Mouse (Mus musculus) olfactory bulb, adult 2 months (tissue): ENCODE measurements around the gene Mast4. TPM values are rescaled to one million over a fixed set of nuclear protein-coding genes. Genes with fewer than 3 reads are reported as not detected.

Experiments used
- H3K27ac ChIP-seq: fragments of 200-500 bp; 2 replicates; pipeline ENCODE4 v1.5.1; 2012; ENCODE audit warnings: low read depth, low read length; ENCODE audit not compliant: insufficient read depth
- H3K4me1 ChIP-seq: fragments of 200-500 bp; 2 replicates; pipeline ENCODE4 v1.6.1; 2012; ENCODE audit warnings: low read length; ENCODE audit not compliant: control insufficient read depth, insufficient read depth
- H3K4me3 ChIP-seq: fragments of 200-500 bp; 2 replicates; pipeline ENCODE4 v1.5.1; 2012; ENCODE audit warnings: mild to moderate bottlenecking, low read depth, low read length, moderate library complexity; ENCODE audit not compliant: insufficient read depth
- CTCF ChIP-seq: fragments of 200-500 bp; IDR thresholded peaks from 2 replicates; pipeline ENCODE4 v1.5.1; 2012; ENCODE audit warnings: low read depth, mild to moderate bottlenecking, low read length, moderate library complexity; ENCODE audit not compliant: insufficient read depth
- POLR2A ChIP-seq: fragments of 200-500 bp; IDR thresholded peaks from 2 replicates; pipeline ENCODE4 v1.6.1; 2012; ENCODE audit warnings: mild to moderate bottlenecking, low read depth, low read length, moderate library complexity; ENCODE audit not compliant: insufficient read depth
- WGBS: fragments of 180-500 bp; shearing (Covaris S2); methylation state at CpG from one replicate; pipeline ENCODE4 v1.1.7; 2018; 5-methylcytosine and 5-hydroxymethylcytosine counted together
- polyA plus RNA-seq: library from polyadenylated mRNA; stranded (reverse); fragments of >200 nt; gene quantifications from 2 replicates; pipeline ENCODE4 v1.2.4, GENCODE M21; 2012; ENCODE audit warnings: low replicate concordance; ENCODE audit not compliant: missing spikeins, insufficient read depth, insufficient read length

Gene Mast4
- polyA plus RNA-seq, 1 experiment = not detected

DNA sequence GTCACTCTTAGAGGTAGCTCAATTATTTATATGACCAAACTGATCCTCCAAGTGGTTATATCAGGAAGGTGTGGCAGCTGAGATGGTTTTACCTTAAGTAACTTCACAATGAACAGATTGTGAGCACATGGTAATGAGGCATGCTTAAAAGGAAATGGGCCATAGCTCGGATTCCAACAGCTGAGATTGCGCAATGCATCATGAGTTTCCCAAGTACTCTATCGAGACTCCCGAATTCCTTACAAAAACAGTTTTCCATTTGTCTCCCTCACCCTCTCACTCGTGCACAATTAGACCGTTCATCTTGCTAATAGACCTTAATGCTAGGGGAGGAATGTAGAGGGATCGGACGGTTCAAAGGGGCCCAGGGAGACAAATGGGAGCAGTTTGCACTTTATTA lies 564.1 kb downstream of the Mast4 start:
- Histone ChIP-seq H3K4me3 (no peak overlapping the region), H3K27ac (no peak overlapping the region), H3K4me1 (peaks cover 7% of the 10 kb centered on the region)
- TF ChIP-seq POLR2A (no peak), CTCF (no peak)
- 76% methylated on average over 8 of the region's 8 CpGs for WGBS

DNA sequence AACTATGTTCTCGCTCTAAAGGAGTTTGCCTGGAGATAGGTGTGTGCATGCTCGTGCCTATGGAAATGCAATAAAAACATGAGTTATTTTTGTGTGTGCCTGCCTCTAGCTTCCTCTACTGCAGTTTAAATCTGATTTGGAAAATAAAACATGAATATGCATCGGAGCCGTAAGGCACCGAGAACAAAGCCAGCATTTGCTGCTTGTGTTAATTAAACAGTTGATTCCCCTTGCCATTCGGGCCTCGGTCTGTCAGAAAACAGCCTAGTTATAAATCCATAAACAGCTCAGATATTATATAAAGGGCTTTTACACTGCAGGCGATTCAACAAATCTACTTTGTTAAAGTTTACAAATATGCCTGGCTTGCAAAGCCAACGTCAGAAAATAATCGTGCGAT lies 565.8 kb downstream of the Mast4 start:
- Histone ChIP-seq H3K4me1 (peaks cover 1% of the 10 kb centered on the region; the same call in 1 of the 2 replicates), H3K4me3 (no peak overlapping the region), H3K27ac (no peak overlapping the region)
- TF ChIP-seq CTCF (no peak), POLR2A (no peak)
- WGBS = 74% methylated on average over 11 of the region's 11 CpGs

DNA sequence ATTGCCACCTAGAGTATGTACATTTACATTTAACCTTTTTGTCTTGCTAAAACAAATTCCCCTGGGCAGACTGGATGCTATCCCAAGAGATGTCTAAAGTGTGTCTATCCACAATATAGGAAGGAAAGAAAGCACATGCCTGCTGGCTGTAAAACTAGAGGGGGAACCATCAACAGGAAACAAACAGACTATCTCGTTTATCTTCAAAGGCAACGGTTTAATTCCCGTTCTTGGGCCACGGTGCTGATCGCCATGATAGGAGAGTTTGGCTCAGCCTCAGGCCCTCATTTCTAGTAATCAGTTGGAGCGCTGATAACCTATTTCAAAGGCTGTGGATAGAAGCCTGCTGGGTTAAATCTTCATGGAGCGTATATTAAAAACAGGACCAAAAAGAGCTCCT lies 567.2 kb downstream of the Mast4 start:
- WGBS = 74% methylated on average over 7 of the region's 7 CpGs
- H3K4me1 ChIP-seq = peaks cover 3% of the 10 kb centered on the region; the same call in 1 of the 2 replicates
- H3K27ac ChIP-seq = no peak overlapping the region
- TF ChIP-seq CTCF = no peak
- no peak for TF ChIP-seq POLR2A
- no peak overlapping the region for H3K4me3 ChIP-seq

DNA sequence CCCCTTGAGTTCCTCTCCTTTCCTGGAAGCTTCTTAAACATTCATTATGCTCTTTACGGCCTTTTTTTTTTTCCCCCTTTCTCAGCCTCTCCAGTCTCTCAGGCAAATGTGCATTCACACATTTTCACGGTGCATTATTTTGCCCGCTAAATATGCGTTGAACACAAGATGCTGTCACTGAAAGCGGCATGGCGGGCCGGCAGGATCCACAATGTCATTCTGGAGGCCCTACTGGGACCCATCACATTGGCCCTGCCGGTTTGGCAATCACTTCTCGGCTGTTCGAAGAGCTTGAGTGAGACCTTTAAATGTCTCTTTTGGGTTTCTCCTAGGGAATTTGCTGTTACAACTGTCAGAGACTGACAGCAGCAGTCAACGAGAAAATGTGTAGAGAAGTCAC lies 569.1 kb downstream of the Mast4 start:
- TF ChIP-seq POLR2A = no peak
- no peak for TF ChIP-seq CTCF
- no peak overlapping the region for H3K4me3 ChIP-seq
- H3K27ac ChIP-seq = no peak overlapping the region
- 74% methylated on average over 11 of the region's 11 CpGs for WGBS
- H3K4me1 ChIP-seq = peaks cover 3% of the 10 kb centered on the region; the same call in 1 of the 2 replicates

DNA sequence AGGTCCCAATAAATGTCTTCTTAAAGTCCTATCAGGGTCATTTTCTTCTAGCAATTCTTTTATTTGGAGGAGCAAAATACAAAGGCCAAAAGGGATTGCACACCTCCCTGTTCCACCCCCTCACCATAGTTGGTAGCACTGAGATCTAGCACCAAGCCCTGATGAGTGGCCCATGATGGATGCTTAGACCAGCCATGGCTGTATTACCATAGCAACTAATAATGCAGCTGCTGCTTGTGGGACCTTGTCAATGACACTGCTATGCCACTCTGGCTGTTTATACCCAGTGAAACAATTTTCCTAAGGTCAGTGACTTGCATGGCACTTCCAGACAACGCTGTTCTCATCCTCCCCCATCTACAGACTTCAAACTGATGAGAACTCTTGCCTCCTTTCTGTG lies 570.1 kb downstream of the Mast4 start:
- peaks cover 3% of the 10 kb centered on the region for H3K4me1 ChIP-seq
- H3K27ac ChIP-seq = no peak overlapping the region
- WGBS = 94% methylated on average over 1 of the region's 1 CpGs
- no peak overlapping the region for H3K4me3 ChIP-seq
- no peak for TF ChIP-seq POLR2A
- no peak for TF ChIP-seq CTCF

DNA sequence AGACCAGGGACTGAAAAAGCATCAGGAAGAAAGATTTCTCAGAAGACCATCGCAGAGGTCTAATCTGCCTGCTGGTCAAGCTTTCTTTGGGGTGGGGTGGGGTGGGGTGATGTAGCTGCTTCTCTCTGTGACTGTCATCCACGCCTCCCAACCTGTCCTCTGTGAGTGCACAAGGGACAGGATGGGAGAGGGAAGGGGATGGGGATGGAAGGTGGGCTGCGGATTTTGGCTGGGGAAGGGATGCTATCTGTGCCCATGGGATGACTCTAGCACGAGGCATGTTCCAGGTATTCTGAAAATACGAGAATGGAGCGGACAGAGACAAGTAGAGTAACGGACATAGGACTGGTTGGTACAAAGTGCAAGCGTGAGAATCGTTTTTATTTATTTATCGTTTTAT lies 572.1 kb downstream of the Mast4 start:
- Histone ChIP-seq H3K4me3 (no peak overlapping the region), H3K4me1 (peaks cover 3% of the 10 kb centered on the region), H3K27ac (no peak overlapping the region)
- WGBS = 96% methylated on average over 10 of the region's 10 CpGs
- TF ChIP-seq CTCF = no peak
- TF ChIP-seq POLR2A = no peak

DNA sequence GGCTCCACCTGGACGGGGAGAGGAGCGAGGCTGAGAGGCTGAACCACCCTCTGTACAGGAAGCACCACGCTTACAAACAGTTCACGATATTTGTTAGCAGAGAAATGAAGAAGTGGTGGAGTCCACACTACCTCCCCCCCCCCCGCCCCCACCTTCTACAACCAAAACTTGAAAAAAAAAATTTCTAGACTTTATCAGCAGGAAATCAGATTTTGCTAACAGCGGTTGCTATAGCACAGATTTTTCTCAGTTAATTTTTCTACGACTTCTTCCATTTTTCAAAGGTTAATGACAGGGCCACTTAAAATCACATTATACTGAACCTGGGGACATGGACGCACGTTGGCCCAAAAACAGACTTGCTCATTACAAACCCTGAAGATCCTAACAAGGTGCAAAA lies 572.9 kb downstream of the Mast4 start:
- Histone ChIP-seq H3K4me1 (peaks cover 3% of the 10 kb centered on the region), H3K27ac (no peak overlapping the region), H3K4me3 (no peak overlapping the region)
- WGBS = 96% methylated on average over 9 of the region's 9 CpGs
- TF ChIP-seq POLR2A (no peak), CTCF (no peak)

DNA sequence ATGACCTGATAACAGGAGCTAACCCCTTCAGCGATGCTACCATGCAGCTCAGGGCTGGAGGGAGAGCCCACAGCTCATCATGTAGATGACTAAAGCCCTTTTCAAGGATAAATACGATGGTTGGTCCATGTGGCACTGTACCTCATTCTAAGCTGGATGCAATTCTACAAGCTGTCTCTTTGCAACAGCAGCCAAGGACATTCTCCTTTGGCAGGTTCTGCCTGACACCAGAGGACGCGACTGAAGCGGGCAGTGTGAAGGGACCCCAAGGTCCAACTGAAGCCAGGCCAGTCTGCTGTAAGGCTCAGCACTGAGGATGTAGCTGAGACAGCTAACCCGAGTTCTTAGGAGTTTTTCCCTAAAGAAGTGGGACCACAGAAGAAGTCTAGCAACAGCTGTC lies 576.3 kb downstream of the Mast4 start:
- no peak overlapping the region for H3K4me3 ChIP-seq
- peaks cover 7% of the 10 kb centered on the region for H3K4me1 ChIP-seq
- TF ChIP-seq POLR2A = no peak
- no peak for TF ChIP-seq CTCF
- no peak overlapping the region for H3K27ac ChIP-seq
- WGBS = 95% methylated on average over 6 of the region's 6 CpGs

DNA sequence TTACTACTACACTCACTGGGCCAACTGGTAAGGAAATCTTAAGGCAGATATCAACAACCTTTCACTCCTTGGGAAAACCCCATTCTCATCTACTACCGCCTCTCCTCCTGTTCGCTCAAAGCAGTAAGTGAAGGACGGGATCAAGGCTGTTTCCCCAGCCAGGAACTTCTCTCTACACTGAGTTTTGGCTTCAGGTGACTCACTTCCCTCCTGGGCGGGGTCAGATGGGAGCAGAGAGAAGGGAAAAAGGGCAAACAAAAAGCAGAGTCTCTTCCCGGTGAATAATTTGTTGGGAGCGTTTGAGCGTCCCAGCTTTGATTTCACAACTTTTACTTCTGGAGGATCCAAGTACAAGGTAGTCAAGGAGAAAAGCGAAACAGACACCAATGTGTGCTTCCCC lies 578.2 kb downstream of the Mast4 start:
- Histone ChIP-seq H3K4me3 (no peak overlapping the region), H3K27ac (no peak overlapping the region), H3K4me1 (peaks cover 9% of the 10 kb centered on the region)
- TF ChIP-seq POLR2A = no peak
- no peak for TF ChIP-seq CTCF
- WGBS = 93% methylated on average over 8 of the region's 8 CpGs

DNA sequence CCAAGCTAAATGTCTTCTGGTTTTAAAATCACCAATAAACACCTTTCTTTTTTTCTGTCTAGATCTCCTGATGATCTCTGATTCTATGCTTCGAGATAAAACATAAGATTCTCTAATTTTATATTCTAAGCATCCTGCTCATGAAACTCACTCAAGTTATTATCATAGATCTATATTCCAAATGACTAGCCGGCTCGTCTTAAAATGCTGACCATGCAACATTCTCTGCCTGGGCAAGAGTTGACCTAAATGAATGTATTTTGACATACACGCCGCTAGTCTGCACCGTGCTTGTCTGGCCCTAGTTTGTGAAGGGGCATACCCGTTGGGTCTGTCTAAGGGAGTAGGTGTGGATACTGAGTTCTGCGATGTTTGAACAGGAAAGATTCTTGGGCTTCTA lies 579.2 kb downstream of the Mast4 start:
- no peak overlapping the region for H3K4me3 ChIP-seq
- no peak overlapping the region for H3K27ac ChIP-seq
- TF ChIP-seq POLR2A (no peak), CTCF (no peak)
- 86% methylated on average over 8 of the region's 8 CpGs for WGBS
- H3K4me1 ChIP-seq = peaks cover 13% of the 10 kb centered on the region
